Mouse (Mus musculus) erythroblast, embryonic 14.5 days (primary cell): ENCODE results near the gene Cbx2.

Source experiments
- GATA1 ChIP-seq: IDR thresholded peaks from 2 replicates; pipeline ENCODE4 v1.6.1; 2012; ENCODE audit warnings: low read length, inconsistent platforms, mixed read lengths
- TAL1 ChIP-seq: IDR thresholded peaks from 3 replicates; pipeline ENCODE4 v1.6.1; 2012; ENCODE audit warnings: low read length, inconsistent platforms, mixed read lengths

DNA sequence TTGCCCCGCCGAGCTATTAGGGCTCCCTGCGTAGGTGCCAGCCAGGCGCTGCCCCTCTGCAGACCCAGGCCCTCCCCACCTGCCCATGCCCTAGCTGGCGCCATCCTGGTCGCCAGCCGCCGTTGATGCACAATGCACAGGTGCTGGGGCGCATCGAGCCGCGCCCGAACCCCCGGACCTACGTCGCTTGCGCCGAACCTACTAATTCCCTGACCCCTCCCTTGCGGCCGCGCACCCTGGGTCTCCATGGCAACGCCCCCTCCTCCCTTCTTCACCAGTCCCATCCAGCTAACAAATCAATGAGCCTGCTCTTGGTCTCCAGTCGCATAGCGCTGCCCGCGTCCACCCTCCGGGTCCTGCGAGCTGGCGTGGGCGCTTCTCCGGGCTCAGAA lies 18.6 kb downstream of the Cbx2 start:
- TF ChIP-seq GATA1, result no peak
- no peak for TF ChIP-seq TAL1
